Mouse (Mus musculus) stomach, embryonic 14.5 days (tissue): ENCODE results near the gene Gm10160. TPM values are rescaled to one million over a fixed set of nuclear protein-coding genes. Genes with fewer than 3 reads are reported as not detected.

Experiments
- ATAC-seq: fragments of 200-750 bp; cut with Nextera tagmentation; 2 replicates; pipeline ENCODE4 v1.8.0; 2017; ENCODE audit warnings: low read depth, moderate TSS enrichment; ENCODE audit not compliant: insufficient number of reproducible peaks, insufficient read depth, low FRiP score
- H3K27ac ChIP-seq: fragments of 300-500 bp; sonication (generic); 2 replicates; pipeline ENCODE4 v1.5.1; 2014; ENCODE audit warnings: mild to moderate bottlenecking, low read length, moderate library complexity, mixed read lengths
- H3K27me3 ChIP-seq: fragments of 300-500 bp; sonication (generic); 2 replicates; pipeline ENCODE4 v1.6.1; 2014; ENCODE audit warnings: low read length, control low read depth, mixed read lengths; ENCODE audit not compliant: control insufficient read depth, insufficient read depth
- H3K36me3 ChIP-seq: fragments of 300-500 bp; sonication (generic); 2 replicates; pipeline ENCODE4 v1.6.1; 2014; ENCODE audit warnings: mild to moderate bottlenecking, control low read depth, low read length, moderate library complexity, mixed read lengths; ENCODE audit not compliant: control insufficient read depth, insufficient read depth
- H3K4me1 ChIP-seq: fragments of 300-500 bp; sonication (generic); 2 replicates; pipeline ENCODE4 v1.6.1; 2014; ENCODE audit warnings: low read length, control low read depth, mixed read lengths; ENCODE audit not compliant: control insufficient read depth, insufficient read depth
- H3K4me2 ChIP-seq: fragments of 300-500 bp; sonication (generic); replicated peaks from 2 replicates; pipeline ENCODE4 v1.6.1; 2014; ENCODE audit warnings: low read depth, low read length, control low read depth
- H3K4me3 ChIP-seq: fragments of 300-500 bp; sonication (generic); 2 replicates; pipeline ENCODE4 v1.5.1; 2014; ENCODE audit warnings: low read depth, low read length, control low read depth
- H3K9ac ChIP-seq: fragments of 300-500 bp; sonication (generic); replicated peaks from 2 replicates; pipeline ENCODE4 v1.6.1; 2014; ENCODE audit warnings: low read depth, mild to moderate bottlenecking, control low read depth, low read length, moderate library complexity, mixed read lengths
- H3K9me3 ChIP-seq: fragments of 300-500 bp; sonication (generic); 2 replicates; pipeline ENCODE4 v1.6.1; 2016; ENCODE audit warnings: low read depth, low read length, control low read depth; ENCODE audit not compliant: control insufficient read depth
- whole genome bisulfite sequencing: fragments of 180-500 bp; shearing (Covaris S2); extraction: QIAGEN DNeasy Blood & Tissue Kit; methylation state at CpG from one replicate; pipeline ENCODE4 v1.1.7; 2014; 5-methylcytosine and 5-hydroxymethylcytosine counted together
- polyA plus RNA-seq: library from polyadenylated mRNA; unstranded; fragments of >200 nt; fragmentation: Nextera tagmentation; extraction: Ambion mirVana; gene quantifications from 2 replicates; pipeline ENCODE4 v1.2.1, GENCODE M21; 2014

The Gm10160 gene
- polyA plus RNA-seq, 1 experiment from 2014 or later = not detected

DNA sequence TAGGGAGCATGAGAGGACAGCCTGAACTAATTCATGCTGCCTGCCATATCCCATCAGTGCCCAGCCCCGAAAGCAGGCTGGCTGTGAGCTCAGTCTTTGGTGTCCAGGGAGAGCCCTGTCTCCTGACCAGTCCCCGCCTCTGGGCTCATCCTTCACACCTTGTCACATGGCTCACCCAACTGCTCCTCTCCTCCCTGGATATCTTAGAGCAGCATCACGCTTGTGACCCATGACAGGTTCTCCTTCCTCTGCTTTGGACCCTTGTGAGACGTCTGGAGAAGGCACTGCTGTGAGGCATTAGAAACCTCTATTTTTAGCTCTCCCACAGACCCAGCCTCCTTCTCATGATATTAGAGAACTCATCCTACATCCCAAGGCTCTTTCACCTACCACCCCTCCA is 6.3 kb upstream of the Gm10160 start:
- no peaks in the 10 kb centered on the region for H3K36me3 ChIP-seq
- H3K9ac ChIP-seq = no peak overlapping the region
- H3K27ac ChIP-seq = no peak overlapping the region
- H3K4me1 ChIP-seq = no peaks in the 10 kb centered on the region
- H3K4me3 ChIP-seq = no peak overlapping the region
- no peak overlapping the region for H3K4me2 ChIP-seq
- no peaks in the 10 kb centered on the region for H3K9me3 ChIP-seq
- 68% methylated on average over 4 of the region's 4 CpGs for WGBS
- 0 out of 2 replicates have a peak, but pooled peaks cover 10% of the 10 kb centered on the region for H3K27me3 ChIP-seq
- ATAC-seq = no peak

- Histone ChIP-seq H3K27ac (no peak overlapping the region), H3K4me1 (no peaks in the 10 kb centered on the region), H3K36me3 (no peaks in the 10 kb centered on the region), H3K4me2 (no peak overlapping the region), H3K9me3 (no peaks in the 10 kb centered on the region), H3K9ac (no peak overlapping the region), H3K4me3 (no peak overlapping the region), H3K27me3 (0 out of 2 replicates have a peak, but pooled peaks cover 10% of the 10 kb centered on the region)
- no peak for ATAC-seq
- 86% methylated on average over 2 of the region's 2 CpGs for WGBS
Observed at GRCm38 (mm10) chr7:81861461-81861860, 5.9 kb upstream of the Gm10160 start.

GRCm38 (mm10) chr7:81860996-81861395 is 5.4 kb upstream of the Gm10160 start:
- WGBS = 65% methylated on average over 5 of the region's 5 CpGs
- Histone ChIP-seq H3K4me3 (no peak overlapping the region), H3K27me3 (0 out of 2 replicates have a peak, but pooled peaks cover 10% of the 10 kb centered on the region), H3K4me2 (no peak overlapping the region), H3K27ac (no peak overlapping the region), H3K36me3 (no peaks in the 10 kb centered on the region), H3K9ac (no peak overlapping the region), H3K9me3 (no peaks in the 10 kb centered on the region), H3K4me1 (no peaks in the 10 kb centered on the region)
- ATAC-seq = no peak

DNA sequence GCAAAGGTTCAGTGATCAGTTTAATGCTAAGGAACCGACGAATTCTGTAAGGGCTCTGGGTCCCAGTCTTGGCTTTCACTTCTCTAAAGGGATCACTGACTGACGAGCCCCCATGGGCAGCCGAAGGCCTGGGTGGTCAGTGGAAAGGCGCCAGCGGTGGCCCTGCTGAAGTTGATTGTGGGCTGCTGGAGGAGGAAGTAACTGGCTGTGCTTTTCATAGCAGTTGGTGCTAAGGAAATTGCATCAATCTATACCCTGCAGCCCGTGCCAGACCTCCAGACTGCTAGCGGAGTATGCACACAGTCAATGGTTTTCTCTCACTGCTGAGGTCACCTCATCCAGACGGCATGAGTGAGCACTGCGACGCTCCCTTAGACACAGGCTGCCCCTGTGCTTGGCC is 4.5 kb upstream of the Gm10160 start:
- Histone ChIP-seq H3K9me3 (no peaks in the 10 kb centered on the region), H3K4me1 (no peaks in the 10 kb centered on the region), H3K4me2 (peak overlapping the region; percentile 2; the same call in 1 of the 2 replicates), H3K27ac (no peak overlapping the region), H3K27me3 (0 out of 2 replicates have a peak, but pooled peaks cover 10% of the 10 kb centered on the region), H3K9ac (no peak overlapping the region), H3K4me3 (peak overlapping the region; percentile 57; the same call in 1 of the 2 replicates), H3K36me3 (no peaks in the 10 kb centered on the region)
- ATAC-seq = no peak
- WGBS = 57% methylated on average over 11 of the region's 11 CpGs

GRCm38 (mm10) chr7:81858968-81859721 is 3.6 kb upstream of the Gm10160 start, which contains the start of gene Tm6sf1:
Tm6sf1 (plus strand) TSS chr7:81859001.
- Histone ChIP-seq H3K9ac (0 out of 2 replicates have a peak within 1 kb of the TSS, but pooled peaks have one; percentile 18), H3K4me1 (0 out of 2 replicates have a peak, but pooled peaks cover 3% of the 10 kb centered on the region), H3K9me3 (no peaks in the 10 kb centered on the region), H3K27ac (no peak within 1 kb of the TSS; the same call in 1 of the 2 replicates), H3K36me3 (no peaks in the 10 kb centered on the region), H3K4me3 (peak within 1 kb of the TSS; percentile 57), H3K4me2 (peak within 1 kb of the TSS; percentile 100), H3K27me3 (0 out of 2 replicates have a peak, but pooled peaks cover 10% of the 10 kb centered on the region)
- whole genome bisulfite sequencing = 1% methylated on average over 64 of the region's 64 CpGs
- ATAC-seq = peak; percentile 29; the same call in 1 of the 2 replicates

GRCm38 (mm10) chr7:81858236-81858635 is 2.6 kb upstream of the Gm10160 start:
- Histone ChIP-seq H3K27ac (no peak overlapping the region), H3K4me3 (peak overlapping the region; percentile 57; the same call in 1 of the 2 replicates), H3K4me2 (peak overlapping the region; percentile 100; the same call in 1 of the 2 replicates), H3K9me3 (no peaks in the 10 kb centered on the region), H3K36me3 (no peaks in the 10 kb centered on the region), H3K27me3 (0 out of 2 replicates have a peak, but pooled peaks cover 10% of the 10 kb centered on the region), H3K4me1 (0 out of 2 replicates have a peak, but pooled peaks cover 3% of the 10 kb centered on the region), H3K9ac (no peak overlapping the region)
- 21% methylated on average over 9 of the region's 9 CpGs for WGBS
- no peak for ATAC-seq

DNA sequence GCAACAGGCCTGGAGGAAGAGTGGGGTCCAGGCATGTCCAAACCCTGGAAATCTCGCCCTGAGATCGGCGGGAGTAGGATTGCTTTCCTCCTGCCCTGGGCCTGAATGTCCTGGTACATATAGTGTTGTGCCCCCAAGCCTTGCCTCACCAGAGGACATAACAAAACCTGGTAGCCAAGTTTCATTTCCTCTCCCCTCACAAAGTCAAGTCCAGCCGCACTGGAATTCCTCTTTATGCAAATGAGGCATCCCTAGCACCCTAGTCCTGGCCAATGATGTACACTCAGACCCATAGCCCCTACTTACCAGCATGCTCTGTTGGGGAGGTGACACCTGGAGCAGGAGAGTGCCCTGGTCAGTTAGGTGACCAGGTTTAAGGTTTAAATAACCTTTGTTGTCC is 627 bp upstream of the Gm10160 start:
- Histone ChIP-seq H3K27ac (no peak overlapping the region), H3K4me1 (0 out of 2 replicates have a peak, but pooled peaks cover 3% of the 10 kb centered on the region), H3K9me3 (no peaks in the 10 kb centered on the region), H3K4me2 (no peak overlapping the region), H3K9ac (no peak overlapping the region), H3K36me3 (no peaks in the 10 kb centered on the region), H3K4me3 (no peak overlapping the region), H3K27me3 (0 out of 2 replicates have a peak, but pooled peaks cover 10% of the 10 kb centered on the region)
- ATAC-seq = no peak
- 80% methylated on average over 4 of the region's 4 CpGs for WGBS

GRCm38 (mm10) chr7:81854568-81855307 is 856 bp downstream of the Gm10160 start:
- WGBS = 59% methylated on average over 8 of the region's 8 CpGs
- Histone ChIP-seq H3K27me3 (0 out of 2 replicates have a peak, but pooled peaks cover 4% of the 10 kb centered on the region), H3K4me2 (no peak overlapping the region), H3K9ac (no peak overlapping the region), H3K36me3 (no peaks in the 10 kb centered on the region), H3K4me1 (0 out of 2 replicates have a peak, but pooled peaks cover 3% of the 10 kb centered on the region), H3K9me3 (no peaks in the 10 kb centered on the region), H3K4me3 (no peak overlapping the region), H3K27ac (no peak overlapping the region)
- no peak for ATAC-seq
